Mouse (Mus musculus) lung, postnatal 10 days (tissue): ENCODE data around the gene Wif1.

Experiments
- DNase-seq: peaks from one replicate; pipeline ENCODE4 v3.0.0; 2021

Wif1 gene

GRCm38 (mm10) chr10:121080500-121080899, 46.7 kb downstream of the Wif1 start:
- no peak for DNase-seq

- DNase-seq: no peak
These were observed 49.1 kb downstream of the Wif1 start for GRCm38 (mm10) chr10:121082881-121083280.

GRCm38 (mm10) chr10:121083512-121083911, 49.8 kb downstream of the Wif1 start:
- DNase-seq: peak; percentile 34

GRCm38 (mm10) chr10:121088679-121089078, 54.9 kb downstream of the Wif1 start:
- no peak for DNase-seq

GRCm38 (mm10) chr10:121089312-121089711, 55.6 kb downstream of the Wif1 start:
- peak; percentile 26 for DNase-seq

GRCm38 (mm10) chr10:121090006-121090405, 56.2 kb downstream of the Wif1 start:
- DNase-seq: no peak

- peak; percentile 57 for DNase-seq
These were observed 62.2 kb downstream of the Wif1 start for GRCm38 (mm10) chr10:121095948-121096347.

GRCm38 (mm10) chr10:121098263-121098662, 64.5 kb downstream of the Wif1 start:
- DNase-seq: peak; percentile 69

GRCm38 (mm10) chr10:121099658-121100057, 65.9 kb downstream of the Wif1 start:
- no peak for DNase-seq

- no peak for DNase-seq
These were observed 82.4 kb downstream of the Wif1 start for GRCm38 (mm10) chr10:121116115-121116514.

GRCm38 (mm10) chr10:121116636-121117035, 82.9 kb downstream of the Wif1 start:
- DNase-seq: no peak

GRCm38 (mm10) chr10:121120751-121121150, 87.0 kb downstream of the Wif1 start:
- no peak for DNase-seq

GRCm38 (mm10) chr10:121124481-121124880, 90.7 kb downstream of the Wif1 start:
- DNase-seq: peak; percentile 16

GRCm38 (mm10) chr10:121129000-121129925, 95.5 kb downstream of the Wif1 start:
- DNase-seq: peak; percentile 66
